Mouse (Mus musculus): ENCODE measurements around the gene Mymk. TPM values are rescaled to one million over a fixed set of nuclear protein-coding genes. Genes with fewer than 3 reads are reported as not detected.

Mymk gene
- polyA plus RNA-seq, 1 experiment from 2014 or later: 9.8 TPM

DNA sequence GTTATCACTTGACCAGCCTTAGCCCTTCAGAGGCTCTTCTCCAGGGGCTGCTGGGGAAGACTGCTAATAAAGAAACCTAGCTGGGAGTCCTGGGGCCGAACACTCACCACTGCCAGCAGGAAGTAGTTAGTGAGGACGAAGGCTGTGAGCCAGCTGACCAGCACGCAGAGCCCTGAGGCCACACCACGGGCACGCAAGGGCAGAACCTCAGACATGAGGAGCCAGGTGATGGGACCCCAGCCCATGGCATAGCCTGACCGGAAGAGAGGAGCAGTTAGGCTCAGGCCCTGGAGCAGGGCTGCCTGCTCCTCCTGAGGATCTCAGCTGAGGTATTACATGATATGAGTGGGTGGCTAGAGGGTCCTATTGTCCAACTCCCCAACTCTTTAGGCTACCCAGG is 49.4 kb downstream of the Mymk start:
- Histone ChIP-seq H3K4me1 (ENCODE audit: control insufficient read depth, insufficient read depth, low read length) (no peaks in the 10 kb centered on the region), H3K4me3 (replicated peaks; ENCODE audit: low read length) (no peak overlapping the region), H3K4me2 (ENCODE audit: low read depth, low read length) (no peak overlapping the region), H3K36me3 (ENCODE audit: control insufficient read depth, insufficient read depth, low read length) (peaks cover 7% of the 10 kb centered on the region; the same call in 1 of the 2 replicates), H3K27ac (ENCODE audit: low read length) (no peak overlapping the region), H3K27me3 (ENCODE audit: control insufficient read depth, insufficient read depth, low read length) (0 out of 2 replicates have a peak, but pooled peaks cover 3% of the 10 kb centered on the region), H3K9ac (ENCODE audit: low read length) (no peak overlapping the region), H3K9me3 (replicated peaks; ENCODE audit: control insufficient read depth, low read length) (no peaks in the 10 kb centered on the region)
- no peak for ATAC-seq (ENCODE audit: insufficient read depth, low FRiP score)
- WGBS: 78% methylated on average over 6 of the region's 6 CpGs

DNA sequence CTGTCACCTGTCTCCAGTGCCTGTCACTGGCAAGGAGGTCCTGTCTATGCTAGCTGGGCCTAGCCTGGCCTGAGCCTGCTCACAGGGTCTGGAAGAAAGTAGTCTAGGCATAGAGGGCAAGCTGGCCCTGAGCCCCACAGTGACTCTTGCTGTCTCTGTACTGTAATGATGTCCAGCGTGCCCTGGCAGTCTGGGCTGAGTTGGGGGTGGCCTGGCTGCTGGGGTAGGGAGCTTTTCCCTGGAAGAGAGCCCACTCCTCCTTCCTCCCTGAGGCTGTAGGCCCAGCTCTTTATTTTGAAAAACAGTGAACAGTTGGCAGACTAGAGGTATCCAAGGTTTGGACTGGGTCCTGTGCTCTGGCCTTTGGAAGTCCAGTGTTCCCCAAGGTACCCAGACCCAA is 50.9 kb downstream of the Mymk start:
- Histone ChIP-seq H3K9me3 (replicated peaks; ENCODE audit: control insufficient read depth, low read length) (no peaks in the 10 kb centered on the region), H3K4me3 (replicated peaks; ENCODE audit: low read length) (no peak overlapping the region), H3K27ac (ENCODE audit: low read length) (no peak overlapping the region), H3K27me3 (ENCODE audit: control insufficient read depth, insufficient read depth, low read length) (no peaks in the 10 kb centered on the region), H3K4me2 (ENCODE audit: low read depth, low read length) (no peak overlapping the region), H3K9ac (ENCODE audit: low read length) (no peak overlapping the region), H3K4me1 (ENCODE audit: control insufficient read depth, insufficient read depth, low read length) (no peaks in the 10 kb centered on the region), H3K36me3 (ENCODE audit: control insufficient read depth, insufficient read depth, low read length) (peaks cover 8% of the 10 kb centered on the region)
- 53% methylated on average over 1 of the region's 1 CpGs for WGBS
- ATAC-seq (ENCODE audit: insufficient read depth, low FRiP score): no peak

DNA sequence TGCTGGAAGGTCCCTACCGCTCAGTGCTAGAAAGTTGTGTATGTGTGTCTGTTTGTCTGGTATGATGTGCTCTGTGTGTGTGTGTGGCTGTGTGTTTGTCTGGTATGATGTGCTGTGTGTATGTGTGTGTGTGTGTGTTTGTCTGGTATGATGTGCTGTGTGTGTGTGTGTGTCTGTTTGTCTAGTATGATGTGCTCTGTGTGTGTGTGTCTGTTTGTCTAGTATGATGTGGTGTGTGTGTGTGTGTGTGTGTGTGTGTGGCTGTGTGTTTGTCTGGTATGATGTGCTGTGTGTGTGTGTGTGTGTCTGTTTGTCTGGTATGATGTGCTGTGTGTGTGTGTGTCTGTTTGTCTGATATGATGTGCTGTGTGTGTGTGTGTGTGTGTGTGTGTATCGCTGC is 52.4 kb downstream of the Mymk start:
- WGBS: 88% methylated on average over 2 of the region's 2 CpGs
- H3K36me3 ChIP-seq (ENCODE audit: control insufficient read depth, insufficient read depth, low read length): peaks cover 17% of the 10 kb centered on the region
- no peaks in the 10 kb centered on the region for H3K4me1 ChIP-seq (ENCODE audit: control insufficient read depth, insufficient read depth, low read length)
- H3K4me3 ChIP-seq (replicated peaks; ENCODE audit: low read length): no peak overlapping the region
- no peaks in the 10 kb centered on the region for H3K9me3 ChIP-seq (replicated peaks; ENCODE audit: control insufficient read depth, low read length)
- no peak overlapping the region for H3K27ac ChIP-seq (ENCODE audit: low read length)
- no peak overlapping the region for H3K9ac ChIP-seq (ENCODE audit: low read length)
- ATAC-seq (ENCODE audit: insufficient read depth, low FRiP score): no peak
- H3K4me2 ChIP-seq (ENCODE audit: low read depth, low read length): no peak overlapping the region
- no peaks in the 10 kb centered on the region for H3K27me3 ChIP-seq (ENCODE audit: control insufficient read depth, insufficient read depth, low read length)

DNA sequence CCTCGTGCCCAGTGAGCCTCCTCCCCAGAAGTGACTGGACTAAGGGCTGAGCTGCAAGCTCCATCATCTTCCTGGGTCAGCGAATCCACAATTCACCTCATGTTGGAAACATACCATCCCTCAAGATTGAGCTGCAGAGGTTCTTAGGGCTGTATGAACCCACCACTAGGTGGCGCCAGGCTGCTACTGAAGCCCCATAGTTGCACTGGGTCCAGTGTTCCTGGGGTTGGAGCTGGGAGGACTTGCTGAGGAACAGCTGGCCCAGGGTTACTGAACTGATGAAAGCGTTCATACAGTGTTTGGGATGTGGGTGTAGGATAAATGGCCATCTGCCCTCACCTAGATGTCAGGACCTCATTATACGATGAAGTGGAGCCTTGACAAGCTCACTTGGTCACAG is 54.2 kb downstream of the Mymk start:
- H3K4me3 ChIP-seq (replicated peaks; ENCODE audit: low read length): no peak overlapping the region
- no peaks in the 10 kb centered on the region for H3K4me1 ChIP-seq (ENCODE audit: control insufficient read depth, insufficient read depth, low read length)
- H3K9ac ChIP-seq (ENCODE audit: low read length): no peak overlapping the region
- no peak overlapping the region for H3K4me2 ChIP-seq (ENCODE audit: low read depth, low read length)
- H3K27me3 ChIP-seq (ENCODE audit: control insufficient read depth, insufficient read depth, low read length): no peaks in the 10 kb centered on the region
- peaks cover 19% of the 10 kb centered on the region for H3K36me3 ChIP-seq (ENCODE audit: control insufficient read depth, insufficient read depth, low read length)
- WGBS: 49% methylated on average over 5 of the region's 5 CpGs
- peak; percentile 56 for ATAC-seq (ENCODE audit: insufficient read depth, low FRiP score)
- H3K27ac ChIP-seq (ENCODE audit: low read length): no peak overlapping the region
- H3K9me3 ChIP-seq (replicated peaks; ENCODE audit: control insufficient read depth, low read length): no peaks in the 10 kb centered on the region

Other genes with a start within 250 kb of the Mymk start
- gene Abo, start 207.2 kb downstream of the Mymk start, polyA plus RNA-seq (2015; fragmentation: Nextera tagmentation; extraction: Ambion mirVana): 0.56 and 0.75 TPM in 2 replicates
- 24.6 and 25.1 TPM in 2 replicates for gene Surf6, start 169.3 kb downstream of the Mymk start, polyA plus RNA-seq (2015; fragmentation: Nextera tagmentation; extraction: Ambion mirVana)
- gene Med22, start 161.5 kb downstream of the Mymk start, polyA plus RNA-seq (2015; fragmentation: Nextera tagmentation; extraction: Ambion mirVana): 43.0 and 46.6 TPM in 2 replicates
- gene Rpl7a, start 161.4 kb downstream of the Mymk start, polyA plus RNA-seq (2015; fragmentation: Nextera tagmentation; extraction: Ambion mirVana): 458 and 551 TPM in 2 replicates
- 39.9 and 40.7 TPM in 2 replicates for gene Surf2, start 155.8 kb downstream of the Mymk start, polyA plus RNA-seq (2015; fragmentation: Nextera tagmentation; extraction: Ambion mirVana)
- 59.9 and 61.8 TPM in 2 replicates for gene Surf1, start 155.6 kb downstream of the Mymk start, polyA plus RNA-seq (2015; fragmentation: Nextera tagmentation; extraction: Ambion mirVana)
- 245 and 251 TPM in 2 replicates for gene Surf4, start 138.3 kb downstream of the Mymk start, polyA plus RNA-seq (2015; fragmentation: Nextera tagmentation; extraction: Ambion mirVana)
- 0.10 and 0.15 TPM in 2 replicates for gene Stkld1, start 138.1 kb downstream of the Mymk start, polyA plus RNA-seq (2015; fragmentation: Nextera tagmentation; extraction: Ambion mirVana)
- gene Rexo4, start 107.8 kb downstream of the Mymk start, polyA plus RNA-seq (2015; fragmentation: Nextera tagmentation; extraction: Ambion mirVana): 40.3 and 42.3 TPM in 2 replicates
- gene Adamts13, start 98.8 kb downstream of the Mymk start, polyA plus RNA-seq (2015; fragmentation: Nextera tagmentation; extraction: Ambion mirVana): 0.20 and 0.21 TPM in 2 replicates
- gene Cacfd1, start 62.3 kb downstream of the Mymk start, polyA plus RNA-seq (2015; fragmentation: Nextera tagmentation; extraction: Ambion mirVana): 60.7 and 63.4 TPM in 2 replicates
- 0.77 and 1.2 TPM in 2 replicates for gene Slc2a6, start 44.2 kb downstream of the Mymk start, polyA plus RNA-seq (2015; fragmentation: Nextera tagmentation; extraction: Ambion mirVana)
- 3.6 and 4.0 TPM in 2 replicates for gene Adamtsl2, start 7.2 kb upstream of the Mymk start, polyA plus RNA-seq (2015; fragmentation: Nextera tagmentation; extraction: Ambion mirVana)
- gene Fam163b, start 70.3 kb upstream of the Mymk start, polyA plus RNA-seq (2015; fragmentation: Nextera tagmentation; extraction: Ambion mirVana): 0.04 and 0.10 TPM in 2 replicates
- gene Dbh, start 93.1 kb upstream of the Mymk start, polyA plus RNA-seq (2015; fragmentation: Nextera tagmentation; extraction: Ambion mirVana): 0.25 and 0.76 TPM in 2 replicates
- 18.6 and 19.8 TPM in 2 replicates for gene Sardh, start 176.2 kb upstream of the Mymk start, polyA plus RNA-seq (2015; fragmentation: Nextera tagmentation; extraction: Ambion mirVana)

Data from stomach, embryonic 16.5 days (tissue).